Mouse (Mus musculus): Measurements from ENCODE around the gene Wfdc16.
"Not testable (repeated sequence)": the region's sequence is repeated elsewhere in the genome, so short reads cannot be mapped to it uniquely, and the experiment has no call there.

Gene Wfdc16

DNA sequence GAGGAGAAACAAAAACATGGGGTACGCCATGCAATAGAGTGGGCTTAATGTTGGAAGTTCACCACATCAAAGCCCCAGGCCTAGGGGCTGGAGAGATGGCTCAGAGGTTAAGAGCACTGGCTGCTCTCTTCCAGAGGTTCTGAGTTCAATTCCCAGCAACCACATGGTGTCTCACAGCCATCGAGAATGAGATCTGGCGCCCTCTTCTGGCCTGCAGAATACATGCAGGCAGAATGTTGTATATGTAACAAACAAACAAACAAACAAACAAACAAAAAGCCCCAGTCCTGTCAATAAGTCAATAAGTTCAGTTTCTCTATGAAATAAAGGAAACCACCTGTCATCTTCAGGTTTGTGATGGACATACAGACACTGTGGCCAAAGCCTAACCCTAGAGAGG lies 38.4 kb downstream of the Wfdc16 start:
- DNase-seq (ENCODE audit: low read depth), result peak; percentile 14

DNA sequence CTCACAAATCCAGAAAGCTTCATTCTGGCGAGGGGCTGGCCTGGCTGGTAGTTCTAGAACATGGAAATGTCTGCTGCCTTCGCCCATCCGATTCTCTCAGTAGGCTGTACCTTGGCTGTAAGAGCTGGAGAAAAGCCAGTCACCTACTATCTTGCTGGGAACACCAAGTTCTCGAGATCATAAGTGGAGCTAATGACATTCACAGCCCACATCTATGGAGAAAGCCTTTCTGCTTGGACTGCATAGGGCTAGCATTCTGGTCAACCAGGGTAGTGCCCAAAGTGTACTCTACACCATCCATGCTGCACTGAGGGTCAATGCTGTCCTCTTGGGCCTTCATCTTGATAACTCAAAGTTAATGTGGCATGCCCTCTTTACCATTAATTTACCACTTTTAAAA lies 45.1 kb downstream of the Wfdc16 start, which contains the start of gene Eppin:
TSS of gene Eppin (minus strand) at position 101 of the 400 bp plus-strand sequence.
- DNase-seq (ENCODE audit: low read depth), result no peak

DNA sequence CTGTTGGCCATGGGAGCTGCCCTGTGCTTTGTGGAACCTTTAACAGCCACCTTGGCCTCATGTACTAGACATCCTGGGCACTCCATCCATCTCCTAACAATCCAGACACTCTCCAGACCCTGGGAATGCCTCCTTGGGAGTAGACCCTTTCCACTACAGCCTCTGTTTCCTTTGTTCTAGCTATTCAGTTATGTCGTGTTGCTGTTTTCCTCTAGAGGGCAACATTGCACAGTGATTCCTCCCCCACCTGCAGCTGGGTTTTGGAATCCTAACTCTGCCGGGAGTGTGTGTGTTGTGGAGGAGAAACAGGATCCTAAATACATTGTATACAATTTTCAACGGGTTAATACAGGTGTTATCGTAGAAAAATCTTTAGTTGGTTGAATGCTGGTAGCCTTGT lies 46.6 kb downstream of the Wfdc16 start:
- peak; percentile 5 for DNase-seq (ENCODE audit: low read depth)

DNA sequence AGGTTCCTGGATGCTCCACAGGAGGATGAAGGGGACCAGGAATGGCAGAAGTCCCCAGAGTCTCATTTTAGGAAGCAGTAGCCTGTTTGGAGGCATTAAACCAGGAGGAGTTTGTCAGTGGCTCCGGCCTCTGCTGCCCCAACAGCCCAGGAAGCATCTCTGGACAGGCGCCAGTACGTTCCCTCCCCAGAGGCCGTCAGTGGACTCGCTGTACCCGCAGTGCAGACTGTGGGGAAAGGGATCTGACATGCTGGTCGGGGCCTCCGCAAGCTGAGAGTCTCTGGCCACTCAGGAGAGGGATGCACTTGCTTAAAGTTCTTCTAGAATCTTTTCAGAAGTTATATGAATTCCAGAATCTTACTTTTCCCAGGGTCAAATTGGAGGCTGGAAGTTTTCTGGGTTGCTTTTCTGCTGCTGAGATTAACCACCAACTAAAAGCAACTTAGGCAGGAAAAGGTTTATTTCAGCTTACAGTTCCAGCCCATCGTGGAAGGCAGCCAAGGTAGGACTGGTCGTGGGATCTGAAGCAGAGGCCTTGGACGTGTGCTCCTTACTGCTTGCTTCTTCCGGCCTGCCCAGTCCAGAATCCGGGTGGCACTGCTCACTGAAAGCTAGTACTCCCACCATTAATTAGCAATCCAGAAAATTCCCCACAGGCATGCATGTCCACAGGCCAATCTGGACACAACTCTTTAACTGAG lies 53.4 kb downstream of the Wfdc16 start, which contains the start of gene Wfdc6a:
TSS of gene Wfdc6a (minus strand) at position 423 of the 701 bp plus-strand sequence.
- not testable (repeated sequence) for DNase-seq (ENCODE audit: low read depth)

All from induced T-regulatory cell, adult 2 months (primary cell).